Mouse (Mus musculus) megakaryocyte progenitor cell, adult 5-6 weeks (primary cell): ENCODE data around the gene Gpr55. TPM values are rescaled to one million over a fixed set of nuclear protein-coding genes. Genes with fewer than 3 reads are reported as not detected.
A peak's percentile ranks its signal among the peaks of the same experiment; 100 is the strongest.

Source experiments
- ATAC-seq: replicated peaks from 2 replicates; pipeline ENCODE4 v1.8.0; 2016; ENCODE audit warnings: mild to moderate bottlenecking, moderate TSS enrichment, inconsistent platforms; ENCODE audit not compliant: poor library complexity
- total RNA-seq, 2 experiments: library from RNA; stranded (forward) in 1 of 2; stranded (reverse) in 1 of 2; fragments of 157-497, 149-512 nt in 1 of 2; fragments of 200-1000 nt in 1 of 2; gene quantifications; 2 replicates each; pipeline versions ENCODE4 v1.2.3 to v1.2.4; 2015 to 2017

Gene Gpr55
- total RNA-seq, 2 experiments from 2014 or later: not detected

GRCm38 (mm10) chr1:85919621-85920020 lies 41.2 kb downstream of the Gpr55 start:
- peak; percentile 58 for ATAC-seq

GRCm38 (mm10) chr1:85916830-85917450 lies 43.9 kb downstream of the Gpr55 start:
- ATAC-seq: no peak

GRCm38 (mm10) chr1:85915890-85916289 lies 44.9 kb downstream of the Gpr55 start:
- ATAC-seq: no peak

GRCm38 (mm10) chr1:85913078-85913755 lies 47.6 kb downstream of the Gpr55 start:
- no peak for ATAC-seq

GRCm38 (mm10) chr1:85908754-85909590 lies 51.8 kb downstream of the Gpr55 start:
- ATAC-seq: no peak

- no peak for ATAC-seq
Measured at GRCm38 (mm10) chr1:85906892-85907291, 53.9 kb downstream of the Gpr55 start.

GRCm38 (mm10) chr1:85902108-85902561 lies 58.7 kb downstream of the Gpr55 start:
- no peak for ATAC-seq

- ATAC-seq: no peak; the same call in 1 of the 2 replicates
Measured at GRCm38 (mm10) chr1:85901516-85902107, 59.2 kb downstream of the Gpr55 start.

- ATAC-seq: no peak
Measured at GRCm38 (mm10) chr1:85900521-85901333, 60.1 kb downstream of the Gpr55 start.

- ATAC-seq: no peak
Measured at GRCm38 (mm10) chr1:85899388-85899761, 61.4 kb downstream of the Gpr55 start.

GRCm38 (mm10) chr1:85898761-85899387 lies 61.9 kb downstream of the Gpr55 start:
- ATAC-seq: no peak

- no peak for ATAC-seq
Measured at GRCm38 (mm10) chr1:85897901-85898760, 62.7 kb downstream of the Gpr55 start.

GRCm38 (mm10) chr1:85896781-85897700 lies 63.8 kb downstream of the Gpr55 start:
- ATAC-seq: peak; percentile 33

- ATAC-seq: no peak
Measured at GRCm38 (mm10) chr1:85896110-85896509, 64.7 kb downstream of the Gpr55 start.

GRCm38 (mm10) chr1:85895391-85895837 lies 65.4 kb downstream of the Gpr55 start:
- ATAC-seq: peak; percentile 76

GRCm38 (mm10) chr1:85894748-85895360 lies 66.0 kb downstream of the Gpr55 start:
- ATAC-seq: no peak; the same call in 1 of the 2 replicates

GRCm38 (mm10) chr1:85894231-85894747 lies 66.5 kb downstream of the Gpr55 start, which contains the start of gene Itm2c:
Itm2c (plus strand) TSS chr1:85894281.
- ATAC-seq: peak; percentile 67
